Mouse (Mus musculus) forebrain, embryonic 14.5 days (tissue): Measurements from ENCODE around the gene Nfia. TPM values are rescaled to one million over a fixed set of nuclear protein-coding genes. Genes with fewer than 3 reads are reported as not detected.

Experiments used
- ATAC-seq: fragments of 200-750 bp; cut with Nextera tagmentation; 2 replicates; pipeline ENCODE4 v1.8.0; 2017; ENCODE audit warnings: mild to moderate bottlenecking, moderate library complexity
- DNase-seq: peaks from one replicate; pipeline ENCODE4 v3.0.0-alpha.2; 2015; ENCODE audit warnings: low spot score
- H3K27ac ChIP-seq: fragments of 300-500 bp; sonication (generic); 2 replicates; pipeline ENCODE4 v1.5.1; 2014; ENCODE audit warnings: low read depth, mild to moderate bottlenecking, control low read depth, low read length, moderate library complexity
- H3K27me3 ChIP-seq: fragments of 300-500 bp; sonication (generic); replicated peaks from 2 replicates; pipeline ENCODE4 v1.6.1; 2014; ENCODE audit warnings: low read length, control low read depth, mixed read lengths; ENCODE audit not compliant: control insufficient read depth, insufficient read depth
- H3K36me3 ChIP-seq: fragments of 300-500 bp; sonication (generic); 2 replicates; pipeline ENCODE4 v1.6.1; 2014; ENCODE audit warnings: low read length, control low read depth; ENCODE audit not compliant: control insufficient read depth, insufficient read depth
- H3K4me1 ChIP-seq: fragments of 300-500 bp; sonication (generic); 2 replicates; pipeline ENCODE4 v1.6.1; 2014; ENCODE audit warnings: antibody characterized with exemption, low read length, control low read depth; ENCODE audit not compliant: control insufficient read depth, insufficient read depth
- H3K4me2 ChIP-seq: fragments of 300-500 bp; sonication (generic); 2 replicates; pipeline ENCODE4 v1.6.1; 2014; ENCODE audit warnings: mild to moderate bottlenecking, control low read depth, low read length
- H3K4me3 ChIP-seq: fragments of 300-500 bp; sonication (generic); 2 replicates; pipeline ENCODE4 v1.5.1; 2014; ENCODE audit warnings: low read depth, low read length, control low read depth
- H3K9ac ChIP-seq: fragments of 300-500 bp; sonication (generic); 2 replicates; pipeline ENCODE4 v1.6.1; 2014; ENCODE audit warnings: mild to moderate bottlenecking, low read length, control low read depth, moderate library complexity
- H3K9me3 ChIP-seq: fragments of 300-500 bp; sonication (generic); replicated peaks from 2 replicates; pipeline ENCODE4 v1.6.1; 2016; ENCODE audit warnings: low read length, control low read depth, mixed read lengths; ENCODE audit not compliant: control insufficient read depth
- WGBS: fragments of 180-500 bp; shearing (Covaris S2); extraction: QIAGEN DNeasy Blood & Tissue Kit; methylation state at CpG from one replicate; pipeline ENCODE4 v1.1.7; 2014; 5-methylcytosine and 5-hydroxymethylcytosine counted together
- polyA plus RNA-seq: library from polyadenylated mRNA; unstranded; fragments of >200 nt; fragmentation: Nextera tagmentation; extraction: Ambion mirVana; gene quantifications from 2 replicates; pipeline ENCODE4 v1.2.1, GENCODE M21; 2014

The Nfia gene
- polyA plus RNA-seq, 1 experiment from 2014 or later, result 71.5 TPM

GRCm38 (mm10) chr4:97823512-97823911 is 51.0 kb downstream of the Nfia start:
- 77% methylated on average over 6 of the region's 6 CpGs for WGBS
- Histone ChIP-seq H3K4me1 (peaks cover 33% of the 10 kb centered on the region), H3K9me3 (no peaks in the 10 kb centered on the region), H3K9ac (no peak overlapping the region), H3K4me3 (no peak overlapping the region), H3K36me3 (no peaks in the 10 kb centered on the region), H3K27me3 (no peaks in the 10 kb centered on the region), H3K4me2 (no peak overlapping the region), H3K27ac (no peak overlapping the region)
- DNase-seq (no peak), ATAC-seq (no peak)

GRCm38 (mm10) chr4:97824451-97824850 is 51.9 kb downstream of the Nfia start:
- ATAC-seq (no peak), DNase-seq (peak; percentile 66)
- Histone ChIP-seq H3K4me1 (peaks cover 28% of the 10 kb centered on the region), H3K9me3 (no peaks in the 10 kb centered on the region), H3K27me3 (no peaks in the 10 kb centered on the region), H3K4me2 (no peak overlapping the region), H3K9ac (no peak overlapping the region), H3K4me3 (no peak overlapping the region), H3K36me3 (no peaks in the 10 kb centered on the region), H3K27ac (peak overlapping the region; percentile 7; the same call in 1 of the 2 replicates)
- 26% methylated on average over 4 of the region's 4 CpGs for WGBS

GRCm38 (mm10) chr4:97825432-97825831 is 52.9 kb downstream of the Nfia start:
- no peaks in the 10 kb centered on the region for H3K27me3 ChIP-seq
- DNase-seq (no peak), ATAC-seq (no peak)
- no peak overlapping the region for H3K9ac ChIP-seq
- 31% methylated on average over 4 of the region's 4 CpGs for WGBS
- H3K4me3 ChIP-seq, result no peak overlapping the region
- no peaks in the 10 kb centered on the region for H3K36me3 ChIP-seq
- no peak overlapping the region for H3K27ac ChIP-seq
- H3K4me1 ChIP-seq, result peaks cover 26% of the 10 kb centered on the region
- H3K9me3 ChIP-seq, result no peaks in the 10 kb centered on the region
- H3K4me2 ChIP-seq, result no peak overlapping the region

GRCm38 (mm10) chr4:97825841-97826240 is 53.3 kb downstream of the Nfia start:
- Histone ChIP-seq H3K4me2 (no peak overlapping the region), H3K9ac (no peak overlapping the region), H3K36me3 (no peaks in the 10 kb centered on the region), H3K4me3 (no peak overlapping the region), H3K9me3 (no peaks in the 10 kb centered on the region), H3K27ac (no peak overlapping the region), H3K4me1 (peaks cover 26% of the 10 kb centered on the region), H3K27me3 (no peaks in the 10 kb centered on the region)
- DNase-seq (peak; percentile 34), ATAC-seq (peak; percentile 57; the same call in 1 of the 2 replicates)
- WGBS, result 47% methylated on average over 4 of the region's 4 CpGs

- Histone ChIP-seq H3K9ac (no peak overlapping the region), H3K9me3 (no peaks in the 10 kb centered on the region), H3K27me3 (no peaks in the 10 kb centered on the region), H3K36me3 (no peaks in the 10 kb centered on the region), H3K4me3 (no peak overlapping the region), H3K27ac (no peak overlapping the region), H3K4me2 (no peak overlapping the region), H3K4me1 (peaks cover 29% of the 10 kb centered on the region)
- DNase-seq (peak; percentile 27), ATAC-seq (no peak; the same call in 1 of the 2 replicates)
- 9% methylated on average over 6 of the region's 6 CpGs for WGBS
Measured at GRCm38 (mm10) chr4:97827115-97827514, 54.6 kb downstream of the Nfia start.

- H3K27me3 ChIP-seq, result no peaks in the 10 kb centered on the region
- no peak for ATAC-seq
- H3K4me2 ChIP-seq, result no peak overlapping the region
- WGBS, result 8% methylated on average over 1 of the region's 1 CpGs
- H3K9me3 ChIP-seq, result no peaks in the 10 kb centered on the region
- H3K27ac ChIP-seq, result no peak overlapping the region
- H3K4me3 ChIP-seq, result no peak overlapping the region
- no peak overlapping the region for H3K9ac ChIP-seq
- peaks cover 31% of the 10 kb centered on the region for H3K4me1 ChIP-seq
- no peaks in the 10 kb centered on the region for H3K36me3 ChIP-seq
- no peak for DNase-seq
Measured at GRCm38 (mm10) chr4:97828579-97828978, 56.0 kb downstream of the Nfia start.

- H3K9ac ChIP-seq, result no peak overlapping the region
- 88% methylated on average over 12 of the region's 12 CpGs for WGBS
- H3K9me3 ChIP-seq, result no peaks in the 10 kb centered on the region
- H3K27me3 ChIP-seq, result no peaks in the 10 kb centered on the region
- H3K4me1 ChIP-seq, result peaks cover 27% of the 10 kb centered on the region
- ATAC-seq (no peak), DNase-seq (no peak)
- H3K4me3 ChIP-seq, result no peak overlapping the region
- H3K27ac ChIP-seq, result no peak overlapping the region
- H3K36me3 ChIP-seq, result no peaks in the 10 kb centered on the region
- no peak overlapping the region for H3K4me2 ChIP-seq
Measured at GRCm38 (mm10) chr4:97829336-97830050, 57.0 kb downstream of the Nfia start.

GRCm38 (mm10) chr4:97830051-97830853 is 57.7 kb downstream of the Nfia start:
- H3K36me3 ChIP-seq, result no peaks in the 10 kb centered on the region
- no peak overlapping the region for H3K27ac ChIP-seq
- no peak for DNase-seq
- no peak overlapping the region for H3K4me3 ChIP-seq
- no peak for ATAC-seq
- H3K4me1 ChIP-seq, result peaks cover 23% of the 10 kb centered on the region
- no peak overlapping the region for H3K9ac ChIP-seq
- H3K4me2 ChIP-seq, result no peak overlapping the region
- 70% methylated on average over 6 of the region's 6 CpGs for WGBS
- H3K9me3 ChIP-seq, result no peaks in the 10 kb centered on the region
- no peaks in the 10 kb centered on the region for H3K27me3 ChIP-seq
